Mouse (Mus musculus) activated CD4-positive, CD25-positive, alpha-beta regulatory T cell, adult 4 months (primary cell): ENCODE results near the gene Eid2. TPM values are rescaled to one million over a fixed set of nuclear protein-coding genes. Genes with fewer than 3 reads are reported as not detected.
"Not testable (repeated sequence)": the region's sequence is repeated elsewhere in the genome, so short reads cannot be mapped to it uniquely, and the experiment has no call there.

Experiments
- ATAC-seq: one replicate; pipeline ENCODE4 v1.8.0; 2017
- polyA plus RNA-seq, 2 experiments: library from polyadenylated mRNA; unstranded; fragments of 100-300 nt; shearing (Covaris generic); gene quantifications; one replicate each; pipeline ENCODE4 v1.2.1; 2017

Gene Eid2
- polyA plus RNA-seq = under 1 TPM; 0.36 to 0.48 TPM

DNA sequence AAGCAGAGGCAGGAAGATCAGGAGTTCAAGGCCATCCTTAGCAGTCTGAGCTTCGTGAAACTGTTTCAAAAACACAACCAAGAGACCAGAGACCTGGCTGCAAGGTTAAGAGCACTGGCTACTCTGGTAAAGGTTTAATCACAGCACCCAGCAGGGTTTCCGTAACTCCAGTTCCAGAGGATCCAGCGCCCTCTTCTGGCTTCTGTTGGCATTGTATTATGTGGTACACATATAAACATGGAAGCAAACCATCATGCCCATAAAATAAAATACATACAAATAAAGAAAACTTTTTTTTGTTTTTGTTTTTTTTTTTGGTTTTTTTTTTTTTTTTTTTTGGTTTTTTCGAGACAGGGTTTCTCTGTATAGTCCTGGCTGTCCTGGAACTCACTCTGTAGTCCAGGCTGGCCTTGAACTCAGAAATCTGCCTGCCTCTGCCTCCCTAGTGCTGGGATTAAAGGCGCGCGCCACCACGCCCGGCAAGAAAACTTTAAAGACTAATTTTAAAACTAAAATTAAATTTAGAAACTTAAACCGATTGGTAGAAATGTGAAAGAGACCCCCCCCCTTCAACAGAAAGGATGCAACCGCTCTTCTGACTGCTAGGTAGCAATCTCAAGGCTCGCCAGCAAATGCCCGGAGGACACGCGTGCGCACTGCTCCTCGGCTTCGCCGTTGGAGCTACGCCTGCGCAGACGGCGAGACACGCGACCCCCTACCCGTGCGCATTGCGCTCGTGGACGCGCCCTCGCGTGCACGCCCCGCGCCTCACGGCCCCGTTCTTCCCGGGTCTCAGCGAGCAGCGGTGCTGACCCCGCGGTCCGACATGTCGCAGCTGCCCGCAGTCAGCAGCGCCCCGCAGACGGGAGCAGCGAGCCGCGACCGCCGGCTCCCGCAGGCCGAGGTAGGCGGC is at the start of gene Eid2:
Eid2 (plus strand) TSS at position 753 of the 913 bp plus-strand sequence.
- ATAC-seq = peak; percentile 36

DNA sequence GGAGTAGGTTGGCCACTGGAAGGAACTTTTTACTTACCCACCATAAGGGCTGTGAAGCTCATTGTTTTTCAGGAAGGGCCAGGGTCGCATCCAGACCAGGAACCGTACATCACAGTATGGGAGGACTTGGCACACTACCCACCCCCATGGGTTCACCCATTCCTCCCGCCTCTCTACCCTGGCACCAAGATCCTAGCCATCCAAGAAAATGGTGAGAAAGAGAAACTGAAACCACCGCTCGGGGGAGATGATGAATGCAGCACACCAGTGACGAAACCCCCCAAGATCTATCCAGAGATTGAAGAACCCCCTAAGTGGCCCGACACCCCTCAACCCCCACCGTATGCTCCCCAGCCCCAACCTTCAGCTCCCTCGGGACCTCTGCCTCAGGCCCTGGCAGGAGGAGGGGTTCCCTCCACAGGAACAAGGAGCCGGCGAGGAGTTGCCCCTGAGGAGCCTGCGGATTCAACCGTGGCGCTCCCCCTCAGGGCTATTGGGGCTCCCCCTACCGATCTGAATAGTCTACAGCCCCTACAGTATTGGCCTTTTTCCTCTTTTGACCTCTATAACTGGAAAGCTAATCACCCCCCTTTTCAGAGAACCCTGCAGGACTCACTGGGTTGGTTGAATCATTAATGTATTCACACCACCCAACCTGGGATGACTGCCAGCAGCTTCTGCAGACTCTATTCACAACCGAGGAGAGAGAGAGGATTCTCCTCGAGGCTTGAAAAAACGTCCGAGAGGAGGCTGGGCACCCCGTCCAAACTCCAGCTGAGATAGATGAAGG is 48.5 kb upstream of the Eid2 start:
- not testable (repeated sequence) for ATAC-seq

DNA sequence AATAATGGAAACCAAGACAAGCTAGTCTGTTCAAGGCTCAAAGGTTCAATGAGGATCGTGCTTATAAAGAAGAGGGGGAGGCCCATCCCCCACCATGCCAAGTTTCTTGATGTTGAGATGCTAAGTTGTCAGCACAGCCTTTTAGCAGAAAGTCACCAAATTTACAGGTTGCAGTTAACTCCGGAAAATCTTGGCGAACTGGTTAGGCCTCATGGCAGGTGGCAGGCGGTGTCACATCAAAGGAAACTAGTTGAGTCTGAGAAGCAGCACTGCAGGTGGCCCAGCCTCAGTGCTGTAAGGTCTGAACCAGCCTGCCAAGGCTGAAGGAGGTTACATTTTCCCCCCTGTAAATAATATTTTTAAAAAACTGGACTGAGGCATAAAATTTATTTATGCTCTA is 40.8 kb upstream of the Eid2 start:
- ATAC-seq = not testable (repeated sequence)

DNA sequence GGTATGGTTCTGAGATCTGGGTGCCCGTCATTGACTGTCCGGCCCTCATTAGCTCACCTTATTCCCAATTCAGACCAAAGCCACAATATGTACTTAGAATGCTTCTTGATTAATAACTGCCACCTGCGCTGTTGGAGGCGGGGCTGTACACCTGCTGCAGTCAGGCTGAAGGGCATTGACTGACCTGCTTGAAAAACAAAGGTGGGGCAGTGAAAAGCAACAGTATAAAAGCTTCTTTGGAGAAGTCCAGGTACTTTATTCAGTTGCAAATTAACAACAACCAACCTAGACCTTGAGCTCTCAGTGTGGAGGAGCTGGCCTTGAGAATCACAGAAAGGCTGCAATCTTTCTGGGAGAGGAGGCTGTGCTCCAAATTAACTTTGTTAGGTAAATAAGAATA is 40.3 kb upstream of the Eid2 start:
- ATAC-seq = not testable (repeated sequence)

DNA sequence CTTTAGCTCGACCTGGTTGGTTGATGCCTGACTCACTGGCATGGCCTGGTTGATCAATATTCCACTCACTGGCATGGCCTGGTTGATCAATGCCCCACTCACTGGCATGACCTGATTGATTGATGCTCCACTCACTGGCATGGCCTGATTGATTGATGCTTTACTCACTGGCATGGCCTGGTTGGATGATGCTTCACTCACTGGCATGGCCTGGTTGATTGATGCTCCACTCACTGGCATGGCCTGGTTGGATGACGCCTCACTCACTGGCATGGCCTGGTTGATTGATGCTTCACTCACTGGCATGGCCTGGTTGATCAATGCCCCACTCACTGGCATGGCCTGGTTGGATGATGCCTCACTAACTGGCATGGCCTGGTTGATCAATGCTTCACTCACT is 23.7 kb upstream of the Eid2 start:
- not testable (repeated sequence) for ATAC-seq

DNA sequence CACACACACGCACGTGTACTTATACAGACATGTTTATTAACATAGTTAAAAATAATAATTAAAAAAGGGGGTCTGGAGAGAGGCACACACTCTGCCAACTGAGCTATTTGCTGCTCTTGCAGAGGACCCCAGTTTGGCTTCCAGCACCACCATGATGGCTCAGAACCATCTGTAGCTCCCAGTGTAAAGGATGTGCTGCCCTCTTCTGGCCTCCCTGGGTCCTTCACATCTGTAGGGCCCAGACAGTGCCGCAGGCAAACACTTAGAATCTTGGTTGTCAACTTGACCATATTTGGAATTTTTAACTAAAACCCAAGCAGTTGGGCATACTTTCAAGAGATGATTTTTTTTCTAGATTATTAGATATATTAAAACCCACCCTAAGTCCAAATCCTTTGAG is 18.7 kb upstream of the Eid2 start:
- no peak for ATAC-seq

DNA sequence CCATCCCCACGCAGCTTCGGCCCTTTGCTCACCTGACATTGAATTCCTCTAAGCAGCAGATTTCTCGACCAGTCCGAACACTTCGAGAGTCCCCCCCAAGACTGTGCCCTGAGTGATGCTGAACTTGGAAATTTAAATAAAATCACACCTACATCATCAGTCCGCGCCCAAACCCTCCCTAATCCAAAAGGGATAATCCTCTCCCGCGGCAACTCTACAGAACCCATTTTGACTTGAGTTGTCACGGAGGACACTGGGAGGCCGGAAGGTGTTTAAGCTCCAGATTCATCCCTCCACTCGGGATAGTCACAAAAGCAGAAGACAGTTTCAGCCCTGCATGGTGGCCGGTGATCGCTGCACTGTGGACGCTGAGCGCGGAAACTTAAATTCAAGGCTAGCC is 15.7 kb upstream of the Eid2 start:
- ATAC-seq = no peak

DNA sequence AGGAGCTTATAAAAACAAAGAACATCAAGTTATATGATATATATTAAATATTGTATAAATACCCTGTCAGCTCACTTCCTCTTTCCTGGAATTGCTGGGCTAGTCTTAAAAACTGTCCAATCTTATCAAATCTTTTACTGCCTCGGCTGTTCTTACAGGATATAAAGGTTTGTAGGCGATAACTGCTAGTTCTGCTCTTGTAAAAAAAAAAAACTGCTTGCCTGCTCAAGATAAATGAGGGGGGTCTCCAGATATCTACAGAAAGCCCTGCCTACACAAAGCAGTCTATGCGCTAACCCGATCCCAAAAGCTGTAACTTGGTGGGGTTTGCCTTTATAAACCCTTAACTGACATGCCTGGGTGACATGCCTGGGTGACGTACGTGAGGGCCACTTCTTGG is 13.1 kb upstream of the Eid2 start:
- ATAC-seq = no peak

DNA sequence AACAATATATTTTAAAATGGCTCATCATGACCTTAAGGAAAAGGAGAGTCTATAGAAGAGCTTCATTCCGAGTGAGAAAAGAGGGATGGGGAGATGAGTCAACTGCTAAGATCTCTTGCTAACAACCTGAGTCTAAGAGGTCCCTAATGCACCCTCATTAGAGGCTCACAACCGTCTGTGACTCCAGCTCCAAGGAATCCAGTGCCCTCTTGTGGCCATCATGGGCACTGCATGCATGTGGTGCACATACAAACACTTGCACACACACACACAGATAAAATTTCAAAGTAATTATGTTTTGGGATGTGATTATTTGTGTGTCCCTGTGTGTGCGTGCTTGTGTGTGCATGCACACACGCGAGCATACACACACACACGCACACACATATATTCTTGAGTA is 12.2 kb upstream of the Eid2 start:
- ATAC-seq = no peak

DNA sequence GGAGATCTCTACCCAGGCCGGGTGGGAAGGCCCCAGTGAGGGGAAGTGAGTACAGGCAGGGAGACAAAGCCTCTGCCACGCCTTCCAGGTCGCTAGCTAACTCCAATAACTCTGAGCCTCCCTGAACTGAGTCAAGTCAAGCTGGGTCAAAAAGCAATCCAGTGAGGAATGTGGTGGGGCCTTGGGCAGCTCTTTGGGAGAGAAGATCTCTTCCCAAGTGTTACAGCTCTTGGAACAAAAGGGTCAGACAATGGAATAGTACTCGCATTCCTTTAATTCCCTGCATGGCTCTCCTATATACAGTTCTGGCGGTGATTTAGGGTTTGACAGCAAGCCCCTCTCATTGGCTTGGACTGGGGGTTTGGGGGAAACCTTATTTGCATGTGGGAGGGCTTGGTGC is 4.8 kb upstream of the Eid2 start:
- ATAC-seq = no peak

DNA sequence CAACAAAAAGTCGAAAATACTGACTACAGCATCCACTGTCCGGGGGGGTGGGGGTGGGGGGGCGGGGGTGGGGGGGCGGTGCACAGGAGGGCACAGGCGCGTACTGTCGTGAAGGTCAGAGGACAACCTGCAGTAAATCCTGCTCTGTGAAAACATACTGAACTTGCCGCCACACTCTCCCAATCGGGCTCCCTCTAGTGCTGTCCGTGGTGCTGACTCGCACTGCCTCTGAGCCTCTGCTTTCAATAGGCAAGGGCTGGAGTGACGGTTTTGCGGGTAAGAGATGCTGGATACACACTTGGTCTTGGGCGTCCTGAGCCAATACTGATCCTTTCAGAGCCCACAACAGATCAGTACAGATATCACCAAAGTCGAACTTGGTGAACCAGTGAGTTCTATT is 3.9 kb upstream of the Eid2 start:
- ATAC-seq = no peak

DNA sequence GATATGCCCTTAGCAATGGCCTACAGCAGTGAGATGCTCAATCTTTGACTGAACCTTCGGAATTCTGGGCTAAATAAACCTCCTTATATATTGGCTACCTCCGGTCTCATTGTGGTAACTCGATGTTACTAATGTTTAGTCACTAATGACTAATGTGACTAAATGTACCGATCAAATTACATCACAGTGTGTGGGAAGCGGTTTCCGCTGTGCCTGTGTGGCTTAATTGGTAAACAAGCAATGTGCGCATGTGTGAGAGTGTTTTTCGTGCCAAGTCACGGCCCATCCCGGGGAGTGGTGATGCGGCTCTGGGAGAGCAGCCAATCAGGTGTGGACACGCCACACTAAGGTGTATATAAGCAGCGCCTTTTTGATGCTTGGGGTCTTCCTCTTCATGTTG is 2.3 kb upstream of the Eid2 start:
- ATAC-seq = no peak

DNA sequence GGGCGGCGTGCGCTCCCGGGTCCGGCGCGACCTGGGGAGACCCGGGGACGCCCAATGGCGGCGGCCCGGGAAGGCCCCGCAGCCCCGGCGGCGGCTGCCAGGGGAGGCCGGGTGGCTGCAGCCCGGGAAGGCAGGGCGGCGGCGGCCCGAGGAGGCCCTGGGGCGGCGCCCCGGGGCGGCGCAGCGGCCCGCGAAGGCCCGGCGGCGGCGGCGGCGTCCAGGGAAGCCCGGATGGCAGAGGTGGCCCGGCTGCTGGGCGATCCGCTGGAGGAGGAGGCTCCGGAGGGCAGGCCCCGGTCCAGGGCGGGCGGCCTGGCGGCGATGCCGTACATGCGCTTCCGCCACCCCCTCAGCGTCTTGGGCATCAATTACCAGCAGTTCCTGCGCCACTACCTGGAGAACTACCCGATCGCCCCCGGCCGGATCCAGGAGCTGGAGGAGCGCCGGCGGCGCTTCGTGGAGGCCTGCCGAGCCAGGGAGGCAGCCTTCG is 406 bp downstream of the Eid2 start:
- ATAC-seq = no peak

DNA sequence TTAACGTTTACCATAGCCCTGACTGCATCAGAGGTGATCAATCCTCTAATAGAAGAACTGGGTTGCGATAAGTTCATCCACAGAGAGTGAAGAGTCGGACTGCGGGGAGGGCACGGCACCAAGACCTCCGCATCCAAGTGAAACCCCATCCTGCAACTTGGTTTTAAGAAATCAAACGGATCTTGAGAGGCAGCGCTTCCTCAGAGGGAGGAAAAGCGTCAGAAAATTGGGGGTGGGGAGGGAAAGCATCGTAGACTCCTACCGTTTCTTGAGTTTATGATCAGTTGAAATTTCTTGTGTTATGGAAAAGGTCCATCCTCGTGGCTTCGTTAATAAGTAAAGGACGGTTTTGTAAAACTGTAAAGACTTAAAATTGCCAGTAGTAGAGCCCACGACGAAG is 895 bp downstream of the Eid2 start:
- ATAC-seq = no peak

DNA sequence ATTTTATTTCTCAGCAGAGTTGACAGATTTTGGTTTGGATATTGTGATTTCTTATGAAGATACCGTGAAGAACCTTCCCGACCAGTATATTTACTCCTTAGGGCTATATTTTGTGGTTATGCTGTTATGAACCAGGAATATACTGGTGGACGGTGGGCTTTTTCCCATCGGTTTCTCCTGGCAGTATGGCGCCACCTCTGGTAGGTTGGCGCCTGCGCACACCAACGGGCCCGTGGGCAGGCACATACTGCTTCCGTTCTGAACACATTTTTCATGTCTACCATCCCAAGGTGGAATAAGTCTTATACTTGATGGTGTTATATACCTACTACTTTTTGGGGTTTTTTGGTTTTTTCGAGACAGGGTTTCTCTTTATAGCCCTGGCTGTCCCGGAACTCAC is 1.7 kb downstream of the Eid2 start:
- no peak for ATAC-seq

DNA sequence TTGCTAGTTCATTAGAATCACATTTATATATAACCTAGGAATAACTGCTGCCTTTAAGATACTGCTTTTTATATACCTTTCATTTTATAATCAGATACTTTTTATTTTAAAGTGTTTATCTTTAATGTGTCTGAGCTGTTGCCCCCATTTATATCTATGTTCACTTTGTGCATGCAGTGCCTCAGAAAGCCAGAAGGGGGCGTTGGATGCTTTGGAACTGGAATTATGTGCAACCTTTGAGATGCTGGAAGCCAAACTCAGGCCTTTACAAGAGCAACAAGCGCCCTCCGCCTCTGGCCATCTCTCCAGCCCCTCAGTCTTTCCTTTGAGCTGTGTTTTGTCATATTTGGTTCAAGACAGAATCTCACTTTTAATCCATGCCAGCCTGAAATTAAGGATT is 4.1 kb downstream of the Eid2 start:
- ATAC-seq = no peak

DNA sequence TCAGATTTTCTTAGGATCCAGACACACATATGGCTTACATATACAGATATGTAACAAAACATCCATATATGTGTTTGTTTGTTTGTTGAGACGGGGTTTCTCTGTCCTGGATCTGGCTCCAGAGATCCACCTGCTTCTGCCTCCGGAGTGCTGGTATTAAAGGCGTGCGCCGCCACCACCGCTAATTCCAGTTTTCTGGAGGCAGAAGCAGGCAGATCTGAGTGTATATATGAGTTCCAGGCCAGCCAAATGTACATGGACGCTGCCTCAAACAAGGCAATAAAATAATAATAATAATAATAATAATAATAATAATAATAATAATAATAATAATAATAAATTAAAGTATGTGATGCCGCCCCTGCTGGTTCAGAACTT is 9.5 kb downstream of the Eid2 start:
- ATAC-seq = no peak

DNA sequence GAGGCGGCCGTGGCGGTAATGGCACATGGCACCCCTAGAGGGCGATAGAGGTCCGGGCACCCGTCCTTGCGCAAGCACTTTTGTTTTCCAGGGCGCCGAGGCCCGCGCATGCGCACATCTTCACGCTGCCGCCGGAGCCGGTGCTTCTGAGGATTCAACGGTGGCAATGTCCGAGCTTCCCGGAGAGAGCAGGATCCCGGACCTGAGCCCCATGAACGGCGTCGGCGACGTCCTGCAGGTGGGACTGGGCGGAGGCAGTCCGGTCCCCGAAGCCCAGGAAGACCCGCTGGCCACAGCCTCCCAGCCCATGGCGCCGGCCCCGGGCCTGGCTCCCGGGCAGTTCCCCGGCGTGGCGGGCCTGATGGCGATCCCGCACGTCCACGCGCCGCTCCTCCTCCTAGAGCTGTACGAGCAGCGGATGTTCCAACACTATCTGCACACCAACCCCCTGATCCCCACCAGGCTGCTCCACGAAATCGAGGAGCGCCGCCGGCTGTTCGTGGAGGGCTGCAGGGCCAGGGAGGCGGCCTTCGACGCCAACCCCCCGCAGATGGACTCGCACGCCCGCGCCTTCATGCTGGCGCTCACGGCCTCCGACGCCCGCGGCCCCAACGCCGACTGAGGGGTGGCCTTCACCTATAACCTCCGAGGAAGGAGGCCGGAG is 10.1 kb downstream of the Eid2 start, which contains the start of gene Eid2b:
Eid2b (plus strand) TSS at position 125 of the 664 bp plus-strand sequence.
- ATAC-seq = peak; percentile 54

DNA sequence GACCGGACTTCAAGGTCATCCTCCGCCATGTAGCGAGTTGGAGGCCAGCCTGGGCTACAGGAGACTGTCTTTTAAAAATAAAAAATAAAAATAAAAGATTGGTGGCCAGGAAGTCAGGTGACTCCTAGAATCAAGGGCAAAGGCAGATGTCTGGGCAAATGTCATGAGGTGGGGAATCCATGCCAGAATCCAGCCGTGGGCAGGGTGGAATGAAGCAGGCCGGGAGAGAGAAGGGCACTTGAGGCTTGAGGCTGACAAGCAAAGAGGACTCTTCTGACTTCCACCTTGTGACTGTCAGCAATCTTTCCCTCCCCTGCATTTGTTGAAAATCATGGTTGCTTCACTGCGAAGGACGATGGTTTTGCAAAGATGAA is 10.6 kb downstream of the Eid2 start:
- no peak for ATAC-seq

DNA sequence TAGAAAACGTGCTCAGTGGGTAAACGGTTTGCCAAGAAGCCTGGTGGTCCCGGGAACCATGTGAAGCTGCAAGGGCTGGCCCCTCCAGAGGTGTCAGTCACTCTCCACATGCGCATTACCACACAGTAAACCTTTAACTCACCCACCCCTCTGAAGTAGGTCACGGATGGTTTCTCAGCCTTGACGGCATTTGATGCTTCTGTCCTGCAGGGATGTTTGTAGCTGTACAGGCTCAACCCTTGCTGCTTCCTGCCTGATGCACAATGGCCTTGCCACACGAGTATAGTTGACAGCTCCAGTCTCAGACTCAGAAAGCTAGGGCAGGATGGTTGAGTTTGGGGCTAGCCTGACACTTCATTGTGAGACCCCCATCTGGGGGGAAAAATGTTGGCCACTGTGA is 12.9 kb downstream of the Eid2 start:
- ATAC-seq = no peak

DNA sequence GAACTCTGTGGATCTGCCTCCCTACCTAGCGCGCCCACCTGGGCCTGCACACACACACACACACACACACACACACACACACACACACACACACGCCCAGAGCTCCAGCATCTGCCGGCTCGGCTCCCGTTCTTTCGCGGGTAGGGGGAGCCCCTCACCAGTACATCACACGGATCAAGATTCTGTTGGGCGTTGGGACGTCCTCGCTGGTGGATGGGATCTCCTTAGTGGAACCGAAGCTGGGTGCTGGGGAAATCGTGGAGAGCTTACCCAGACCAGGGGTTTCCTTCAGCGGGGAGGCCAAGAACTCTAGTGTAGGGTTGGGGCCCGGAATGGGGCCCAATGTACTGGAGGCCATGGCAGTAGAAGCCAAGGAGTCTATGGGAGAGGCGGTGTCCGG is 22.5 kb downstream of the Eid2 start:
- no peak for ATAC-seq

DNA sequence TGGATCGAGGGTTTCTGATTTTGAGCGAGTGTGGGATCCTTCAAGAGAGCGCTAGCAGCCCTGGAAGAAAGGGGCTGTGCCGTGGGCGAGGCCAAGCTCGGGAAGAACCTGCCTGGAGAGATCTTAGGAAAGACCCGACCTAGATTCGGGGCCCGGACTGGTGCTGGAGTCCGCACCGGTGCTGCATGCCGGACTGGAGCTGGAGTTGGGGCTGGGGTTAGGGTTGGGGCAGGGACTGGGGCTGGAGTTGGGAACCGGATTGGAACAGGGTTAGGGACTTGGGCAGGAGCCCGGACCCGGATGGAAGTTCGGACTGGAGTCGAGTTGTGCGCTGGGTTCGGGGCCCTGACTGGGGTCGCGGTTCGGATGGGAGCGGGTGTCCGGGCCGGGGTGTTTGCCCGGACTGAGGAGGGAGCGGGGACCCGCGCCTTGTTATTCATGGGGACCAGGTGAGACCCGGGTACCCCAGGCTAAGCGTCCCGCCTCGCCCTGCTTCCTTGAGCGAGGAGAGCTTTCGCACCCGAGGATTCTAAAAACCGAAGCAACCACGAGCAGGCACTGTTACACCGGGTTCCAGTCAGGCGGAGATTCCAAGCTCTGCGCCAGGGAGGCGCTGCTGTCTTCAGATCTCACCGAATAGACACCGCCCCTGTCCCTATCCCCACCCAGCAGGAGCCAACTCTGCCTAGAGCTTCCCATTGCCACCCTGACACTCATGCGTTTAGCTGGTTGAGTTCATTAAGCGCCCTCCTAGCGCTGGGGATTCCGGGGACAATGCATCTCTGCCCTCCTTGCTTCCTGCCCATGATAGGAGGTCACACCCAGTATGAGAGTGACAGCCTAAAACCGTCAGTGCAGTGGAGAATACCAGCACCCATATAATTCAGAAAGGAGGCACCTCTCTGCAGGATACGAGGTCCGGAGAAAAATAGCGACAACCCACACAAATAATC is 23.2 kb downstream of the Eid2 start, which contains the start of gene Selenov:
Selenov (minus strand) TSS at position 549 of the 953 bp plus-strand sequence.
- ATAC-seq = no peak
